Mouse (Mus musculus) frontal cortex, postnatal 36 days (tissue): ENCODE measurements around the gene Apeh.

Experiments
- DNase-seq, 2 experiments: peaks; one replicate each; pipeline ENCODE4 v3.0.0; 2022; ENCODE audit warnings: low spot score in 2 of 2

The Apeh gene

DNA sequence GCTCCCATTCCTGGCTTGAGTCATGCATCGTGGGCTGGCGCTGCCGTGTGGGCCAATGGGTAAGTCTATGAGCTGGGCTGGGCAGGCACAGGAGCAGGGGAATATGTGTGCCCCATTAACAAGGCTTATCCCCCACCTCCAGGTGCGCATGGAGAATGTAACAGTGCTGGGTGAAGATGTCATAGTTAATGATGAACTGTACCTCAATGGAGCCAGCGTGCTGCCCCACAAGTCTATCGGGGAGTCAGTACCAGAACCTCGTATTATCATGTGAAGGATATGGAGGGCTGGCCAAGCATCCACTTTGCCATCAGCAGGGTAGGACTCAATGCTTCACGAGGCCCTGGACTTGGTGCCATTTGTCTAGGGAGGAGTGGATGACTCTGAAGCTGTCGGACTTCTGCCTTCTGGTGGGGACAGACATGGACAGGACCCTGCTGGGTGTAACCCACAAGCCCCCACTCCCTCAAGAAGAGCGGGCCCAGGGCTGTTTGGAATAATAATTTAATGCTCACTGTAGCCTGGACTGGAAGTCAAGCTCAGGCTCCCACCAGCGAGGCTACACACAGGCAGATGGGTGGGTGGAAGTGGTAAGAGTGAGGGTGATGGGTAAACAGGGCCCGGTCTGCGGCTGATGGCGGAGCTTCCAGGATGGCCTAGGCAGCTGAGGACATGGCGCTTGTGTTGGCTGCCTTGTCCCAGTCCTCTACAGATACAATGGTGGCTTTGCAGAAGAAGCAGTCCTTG lies 43.0 kb downstream of the Apeh start:
- DNase-seq: no peak

DNA sequence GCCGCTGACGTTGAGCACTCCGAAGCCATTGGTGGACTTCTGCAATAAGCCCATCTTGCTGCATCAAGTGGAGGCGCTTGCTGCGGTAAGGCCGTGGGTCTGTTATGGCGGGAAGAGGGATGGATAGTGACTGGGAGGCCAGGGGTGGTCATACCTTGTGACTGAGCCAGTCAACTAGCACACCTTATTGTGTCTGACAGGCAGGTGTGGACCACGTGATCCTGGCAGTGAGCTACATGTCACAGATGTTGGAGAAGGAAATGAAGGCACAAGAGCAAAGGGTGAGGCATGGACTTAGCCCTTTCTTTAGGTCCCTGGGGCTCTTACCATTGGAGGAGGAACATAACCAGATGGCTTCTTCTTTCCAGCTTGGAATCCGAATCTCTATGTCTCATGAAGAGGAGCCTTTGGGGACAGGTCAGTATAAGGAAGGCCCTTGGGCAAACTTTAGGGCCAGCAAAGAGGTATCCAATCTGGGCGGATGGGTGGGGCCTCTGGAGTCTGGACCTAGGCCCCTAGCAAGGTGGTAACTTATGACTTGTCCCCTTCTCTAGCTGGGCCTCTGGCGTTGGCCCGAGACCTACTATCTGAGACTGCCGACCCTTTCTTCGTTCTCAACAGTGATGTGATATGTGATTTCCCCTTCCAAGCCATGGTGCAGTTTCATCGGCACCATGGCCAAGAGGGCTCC lies 44.7 kb downstream of the Apeh start:
- no peak for DNase-seq

DNA sequence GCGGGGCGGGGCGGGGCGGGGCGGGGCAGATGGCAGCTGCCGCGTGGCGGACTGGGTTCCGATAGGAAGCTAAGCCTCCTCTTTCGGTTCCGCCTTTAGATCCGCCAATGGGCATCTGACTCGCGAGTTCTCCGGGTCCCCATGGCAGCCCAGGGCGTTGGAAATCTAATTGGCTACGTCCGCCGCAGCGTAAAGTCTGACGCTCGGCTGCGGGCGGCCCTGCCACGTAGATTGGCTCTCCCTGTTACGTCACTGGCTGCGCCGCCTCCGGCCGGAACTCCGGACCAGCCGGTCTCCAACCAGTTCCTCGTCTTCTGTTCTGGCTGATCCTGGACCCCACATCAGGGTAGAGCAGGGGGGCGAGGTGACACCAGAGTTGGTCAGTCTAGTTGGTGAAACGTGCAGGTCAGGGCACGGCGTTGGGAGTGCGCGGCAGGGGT lies 45.4 kb downstream of the Apeh start, which contains the start of gene Gmppb:
TSS of gene Gmppb (plus strand) at position 227 of the 440 bp plus-strand sequence.
- DNase-seq: peak; percentile 95 to 97

DNA sequence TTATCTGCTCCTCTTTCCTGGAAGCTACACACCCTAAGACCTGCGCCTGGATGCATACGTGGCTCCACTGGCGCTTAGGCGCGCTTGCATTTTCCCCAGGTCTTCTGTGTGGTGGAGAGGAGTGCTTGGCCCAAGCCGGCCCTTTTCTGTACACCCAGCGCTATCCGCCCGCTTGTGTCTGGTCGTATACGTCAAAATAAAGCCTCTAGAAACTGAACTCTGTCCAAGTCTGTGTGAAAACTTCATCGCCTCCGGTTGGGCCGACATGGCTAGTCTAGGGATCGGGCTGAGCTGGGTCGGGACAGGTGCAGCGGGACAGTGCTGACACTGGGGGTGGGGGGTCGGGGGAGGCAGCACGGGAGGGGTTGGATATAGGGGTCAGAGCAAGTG lies 45.8 kb downstream of the Apeh start:
- DNase-seq: no peak

DNA sequence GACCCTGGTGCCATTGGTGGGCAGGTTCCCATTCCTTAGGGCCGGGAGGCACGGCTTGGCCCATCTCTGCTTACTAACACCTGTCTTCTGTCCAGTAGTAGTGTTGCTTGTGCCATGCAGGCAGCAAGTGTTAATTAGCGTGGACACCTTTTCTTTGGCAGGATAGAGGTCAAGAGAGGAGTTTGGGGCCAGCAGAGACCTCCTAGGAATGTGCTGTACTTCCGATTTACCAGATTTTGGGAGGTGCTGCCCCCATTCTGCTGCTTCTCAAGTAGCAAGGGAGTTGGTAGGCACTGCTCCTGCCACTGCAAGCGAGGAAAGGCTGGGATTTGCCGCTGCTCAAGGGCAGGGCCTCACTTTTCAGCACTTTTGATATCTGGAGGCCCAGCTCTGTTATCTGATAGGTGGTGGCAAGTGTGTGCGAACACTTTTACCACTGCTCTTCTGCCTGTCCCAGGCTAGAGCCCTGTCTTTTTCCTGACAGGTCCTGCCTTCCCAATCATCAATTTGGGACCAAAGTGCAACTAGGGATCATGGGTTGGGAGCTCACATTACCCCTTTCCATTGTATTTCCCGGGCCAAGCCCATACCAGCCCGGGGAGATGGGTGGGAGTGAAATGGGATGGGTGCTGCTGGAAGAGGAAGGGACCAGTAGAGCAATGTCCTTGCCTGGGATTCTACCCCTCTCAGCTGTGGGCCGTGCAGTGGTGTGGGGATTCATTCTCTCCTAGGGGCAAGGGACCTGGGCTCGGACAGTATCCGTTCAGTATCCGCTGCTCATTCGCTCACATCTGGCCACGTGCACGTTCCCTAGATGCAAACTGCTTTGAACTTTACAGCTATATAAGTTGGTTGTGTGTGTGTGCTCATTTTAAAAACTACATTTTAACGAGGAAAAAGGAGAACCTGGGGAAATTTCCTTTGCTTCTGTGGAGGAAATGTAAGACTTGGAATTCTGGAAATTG lies 46.5 kb downstream of the Apeh start:
- DNase-seq: no peak

DNA sequence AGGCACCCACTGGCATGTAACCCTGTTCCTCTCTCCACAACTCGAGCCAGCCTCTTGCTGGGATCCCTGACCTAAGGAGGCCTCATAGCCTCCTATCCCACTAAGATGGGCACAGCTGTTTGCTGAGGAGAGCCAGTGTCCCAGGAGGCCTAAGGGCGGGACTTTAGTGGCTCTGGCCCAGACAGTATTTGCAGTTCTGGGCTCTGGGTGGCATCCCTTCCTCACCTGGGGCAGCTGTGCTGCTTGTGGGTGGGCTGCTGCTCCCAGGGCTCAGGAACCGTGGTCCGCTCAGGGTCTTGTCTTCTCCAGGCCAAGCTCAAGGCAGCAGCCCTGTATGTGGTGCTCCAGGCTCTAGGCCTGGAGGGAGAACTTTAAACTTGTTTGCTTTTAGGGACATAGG lies 47.8 kb downstream of the Apeh start:
- DNase-seq: no peak

DNA sequence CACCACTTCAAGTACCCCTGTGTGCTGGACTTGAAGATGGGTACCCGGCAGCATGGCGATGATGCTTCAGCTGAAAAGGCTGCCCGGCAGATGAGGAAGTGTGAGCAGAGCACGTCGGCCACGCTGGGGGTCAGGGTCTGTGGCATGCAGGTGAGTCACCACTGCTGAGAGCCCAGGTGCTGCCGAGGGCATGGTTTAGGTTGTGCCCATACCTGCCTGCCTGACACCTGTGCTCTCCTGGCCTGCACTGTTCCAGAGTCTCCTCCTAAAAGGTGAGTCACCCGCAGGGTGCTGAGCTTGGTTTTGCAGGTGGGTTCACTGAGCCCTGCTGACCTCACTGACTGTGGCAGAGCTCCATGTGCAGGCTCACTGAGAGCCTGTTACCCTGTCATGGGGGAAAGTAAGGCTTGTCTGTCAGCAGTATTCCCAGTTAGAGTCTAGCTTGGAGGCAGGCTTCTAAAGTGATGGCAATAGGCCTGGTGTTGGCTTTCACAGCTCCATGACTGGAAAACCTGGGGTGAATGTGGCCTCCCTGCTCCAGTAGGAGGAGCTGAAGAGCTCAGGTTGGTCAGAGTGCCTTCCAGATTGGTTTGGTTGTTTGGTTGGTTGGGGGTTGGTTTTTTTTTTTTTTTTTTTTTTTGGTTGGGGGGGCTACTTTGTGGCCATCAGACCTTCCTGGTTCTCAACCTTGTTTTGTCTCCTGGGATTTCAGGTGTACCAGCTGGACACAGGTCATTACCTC lies 49.5 kb downstream of the Apeh start:
- no peak for DNase-seq
